Mouse (Mus musculus): ENCODE results near the gene Soat2. TPM values are rescaled to one million over a fixed set of nuclear protein-coding genes. Genes with fewer than 3 reads are reported as not detected.

Soat2 gene
- polyA plus RNA-seq, 1 experiment from 2014 or later: 6.0 TPM

GRCm38 (mm10) chr15:102112827-102113226 lies 37.5 kb upstream of the Soat2 start:
- no peak overlapping the region for H3K4me3 ChIP-seq (ENCODE audit: low read depth, low read length)
- DNase-seq (ENCODE audit: low spot score): no peak
- no peak overlapping the region for H3K27ac ChIP-seq (replicated peaks)
- H3K4me1 ChIP-seq (replicated peaks; ENCODE audit: control insufficient read depth, insufficient read depth): peaks cover 3% of the 10 kb centered on the region; the same call in 1 of the 2 replicates
- H3K27me3 ChIP-seq (ENCODE audit: control insufficient read depth, insufficient read depth, low read length): no peaks in the 10 kb centered on the region
- TF ChIP-seq EP300 (optimal IDR thresholded peaks at IDR 0.05) (no peak), CTCF (IDR thresholded peaks at IDR 0.05; ENCODE audit: low read depth) (no peak)
- WGBS: 77% methylated on average over 8 of the region's 8 CpGs
- no peaks in the 10 kb centered on the region for H3K9me3 ChIP-seq (ENCODE audit: control insufficient read depth, low read length)
- peaks cover 41% of the 10 kb centered on the region for H3K36me3 ChIP-seq (ENCODE audit: control insufficient read depth, insufficient read depth, low read length)
- no peak for ATAC-seq (ENCODE audit: low FRiP score, low TSS enrichment)
- no peak overlapping the region for H3K4me2 ChIP-seq (replicated peaks; ENCODE audit: low read depth)
- H3K9ac ChIP-seq (ENCODE audit: low read length): no peak overlapping the region

DNA sequence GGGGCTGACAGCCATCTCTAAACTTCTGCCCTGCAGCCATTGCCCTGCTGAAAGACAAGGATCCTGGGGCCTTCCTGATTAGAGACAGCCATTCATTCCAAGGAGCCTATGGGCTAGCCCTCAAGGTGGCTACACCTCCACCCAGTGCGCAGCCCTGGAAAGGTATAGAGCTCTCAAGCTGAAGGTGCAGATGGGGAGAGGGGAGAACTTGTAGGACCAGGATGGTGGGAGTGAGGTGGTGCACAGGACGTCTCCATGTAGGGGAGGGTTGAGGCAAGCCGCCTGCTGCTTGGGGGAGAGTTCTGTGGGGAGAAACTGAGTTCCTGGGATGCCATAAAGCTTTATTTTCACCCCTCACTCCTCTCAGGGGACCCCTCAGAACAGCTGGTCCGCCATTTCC lies 36.7 kb upstream of the Soat2 start:
- H3K4me2 ChIP-seq (replicated peaks; ENCODE audit: low read depth): no peak overlapping the region
- WGBS: 79% methylated on average over 4 of the region's 4 CpGs
- no peak overlapping the region for H3K27ac ChIP-seq (replicated peaks)
- DNase-seq (ENCODE audit: low spot score): no peak
- peaks cover 3% of the 10 kb centered on the region; the same call in 1 of the 2 replicates for H3K4me1 ChIP-seq (replicated peaks; ENCODE audit: control insufficient read depth, insufficient read depth)
- no peaks in the 10 kb centered on the region for H3K9me3 ChIP-seq (ENCODE audit: control insufficient read depth, low read length)
- H3K4me3 ChIP-seq (ENCODE audit: low read depth, low read length): no peak overlapping the region
- H3K9ac ChIP-seq (ENCODE audit: low read length): no peak overlapping the region
- ATAC-seq (ENCODE audit: low FRiP score, low TSS enrichment): no peak
- no peaks in the 10 kb centered on the region for H3K27me3 ChIP-seq (ENCODE audit: control insufficient read depth, insufficient read depth, low read length)
- no peak for TF ChIP-seq EP300 (optimal IDR thresholded peaks at IDR 0.05)
- H3K36me3 ChIP-seq (ENCODE audit: control insufficient read depth, insufficient read depth, low read length): peaks cover 45% of the 10 kb centered on the region

DNA sequence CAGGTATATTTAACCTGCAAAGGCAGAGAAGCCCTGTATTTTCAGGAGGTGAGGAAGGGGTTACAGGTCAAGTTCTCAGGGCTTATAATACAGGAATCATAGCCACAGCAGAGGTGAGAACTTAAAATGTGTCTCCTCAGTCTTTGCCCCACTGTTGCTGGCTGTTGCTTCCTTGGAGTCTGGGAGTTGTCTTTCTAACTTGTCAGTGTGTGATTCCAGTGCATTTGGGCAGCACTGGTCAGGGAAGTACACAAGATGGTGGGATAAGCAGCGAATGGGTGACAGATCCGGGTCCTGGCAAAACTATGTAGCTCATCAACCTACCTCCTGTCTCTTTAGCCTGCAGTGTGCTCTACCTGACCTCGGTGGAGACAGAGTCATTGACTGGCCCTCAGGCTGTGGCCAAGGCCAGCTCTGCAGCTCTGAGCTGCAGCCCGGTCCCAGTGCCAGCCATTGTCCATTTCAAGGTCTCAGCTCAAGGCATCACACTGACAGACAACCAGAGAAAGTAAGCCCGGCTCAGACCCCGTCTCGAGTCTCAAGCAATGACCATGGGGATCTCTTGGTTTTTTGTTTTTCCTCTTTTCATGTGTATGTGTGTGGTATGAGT lies 35.6 kb upstream of the Soat2 start:
- no peak for DNase-seq (ENCODE audit: low spot score)
- TF ChIP-seq EP300 (optimal IDR thresholded peaks at IDR 0.05) (no peak), CTCF (IDR thresholded peaks at IDR 0.05; ENCODE audit: low read depth) (no peak)
- WGBS: 80% methylated on average over 7 of the region's 7 CpGs
- no peak overlapping the region for H3K9ac ChIP-seq (ENCODE audit: low read length)
- no peaks in the 10 kb centered on the region for H3K4me1 ChIP-seq (replicated peaks; ENCODE audit: control insufficient read depth, insufficient read depth)
- H3K4me3 ChIP-seq (ENCODE audit: low read depth, low read length): no peak overlapping the region
- H3K4me2 ChIP-seq (replicated peaks; ENCODE audit: low read depth): no peak overlapping the region
- no peaks in the 10 kb centered on the region for H3K9me3 ChIP-seq (ENCODE audit: control insufficient read depth, low read length)
- ATAC-seq (ENCODE audit: low FRiP score, low TSS enrichment): no peak
- H3K27ac ChIP-seq (replicated peaks): no peak overlapping the region
- H3K36me3 ChIP-seq (ENCODE audit: control insufficient read depth, insufficient read depth, low read length): peaks cover 40% of the 10 kb centered on the region
- no peaks in the 10 kb centered on the region for H3K27me3 ChIP-seq (ENCODE audit: control insufficient read depth, insufficient read depth, low read length)

DNA sequence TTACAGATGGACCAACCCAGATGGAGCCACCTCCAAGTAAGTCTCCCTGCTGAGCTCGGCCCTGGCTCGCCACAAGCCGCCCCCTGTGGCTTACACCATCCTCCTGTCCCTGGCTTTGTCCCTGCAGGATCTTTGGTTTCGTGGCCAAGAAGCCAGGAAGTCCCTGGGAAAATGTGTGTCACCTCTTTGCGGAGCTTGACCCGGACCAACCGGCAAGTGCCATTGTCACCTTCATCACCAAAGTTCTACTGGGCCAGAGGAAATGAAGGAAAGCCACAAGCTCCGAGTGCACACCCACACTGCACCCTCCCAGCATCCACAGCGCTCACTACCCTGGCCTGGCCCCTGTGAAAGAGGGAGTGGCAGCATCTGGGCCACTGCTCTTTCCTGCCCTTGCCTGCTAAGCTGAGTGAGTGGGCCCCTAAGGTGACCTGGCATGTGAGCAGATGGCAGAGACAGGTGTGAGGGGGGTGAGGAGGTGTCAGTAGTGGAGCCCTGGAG lies 34.5 kb upstream of the Soat2 start:
- no peak overlapping the region for H3K4me2 ChIP-seq (replicated peaks; ENCODE audit: low read depth)
- no peak overlapping the region for H3K4me3 ChIP-seq (ENCODE audit: low read depth, low read length)
- no peaks in the 10 kb centered on the region for H3K4me1 ChIP-seq (replicated peaks; ENCODE audit: control insufficient read depth, insufficient read depth)
- no peak for TF ChIP-seq EP300 (optimal IDR thresholded peaks at IDR 0.05)
- TF ChIP-seq CTCF (IDR thresholded peaks at IDR 0.05; ENCODE audit: low read depth): no peak
- H3K9me3 ChIP-seq (ENCODE audit: control insufficient read depth, low read length): no peaks in the 10 kb centered on the region
- H3K27me3 ChIP-seq (ENCODE audit: control insufficient read depth, insufficient read depth, low read length): no peaks in the 10 kb centered on the region
- H3K9ac ChIP-seq (ENCODE audit: low read length): no peak overlapping the region
- H3K36me3 ChIP-seq (ENCODE audit: control insufficient read depth, insufficient read depth, low read length): peaks cover 33% of the 10 kb centered on the region
- no peak overlapping the region for H3K27ac ChIP-seq (replicated peaks)
- WGBS: 68% methylated on average over 9 of the region's 9 CpGs
- DNase-seq (ENCODE audit: low spot score): no peak
- ATAC-seq (ENCODE audit: low FRiP score, low TSS enrichment): no peak

- 60% methylated on average over 11 of the region's 11 CpGs for WGBS
- Histone ChIP-seq H3K4me1 (replicated peaks; ENCODE audit: control insufficient read depth, insufficient read depth) (no peaks in the 10 kb centered on the region), H3K36me3 (ENCODE audit: control insufficient read depth, insufficient read depth, low read length) (peaks cover 25% of the 10 kb centered on the region), H3K27me3 (ENCODE audit: control insufficient read depth, insufficient read depth, low read length) (no peaks in the 10 kb centered on the region), H3K27ac (replicated peaks) (no peak overlapping the region; the same call in 1 of the 2 replicates), H3K9ac (ENCODE audit: low read length) (no peak overlapping the region), H3K9me3 (ENCODE audit: control insufficient read depth, low read length) (no peaks in the 10 kb centered on the region), H3K4me2 (replicated peaks; ENCODE audit: low read depth) (no peak overlapping the region), H3K4me3 (ENCODE audit: low read depth, low read length) (no peak overlapping the region)
- no peak for ATAC-seq (ENCODE audit: low FRiP score, low TSS enrichment)
- no peak for DNase-seq (ENCODE audit: low spot score)
- no peak for TF ChIP-seq CTCF (IDR thresholded peaks at IDR 0.05; ENCODE audit: low read depth)
- TF ChIP-seq EP300 (optimal IDR thresholded peaks at IDR 0.05): no peak
Measured at GRCm38 (mm10) chr15:102116753-102117415, 33.4 kb upstream of the Soat2 start.

Measured in stomach, postnatal 0 days (tissue).